Mouse (Mus musculus) heart, embryonic 10.5 days (tissue): ENCODE data around the gene Capzb. TPM values are rescaled to one million over a fixed set of nuclear protein-coding genes. Genes with fewer than 3 reads are reported as not detected.

Source experiments
- DNase-seq: peaks from one replicate; pipeline ENCODE4 v3.0.0-alpha.2; 2017; ENCODE audit warnings: low spot score
- H3K27ac ChIP-seq: fragments of 300-500 bp; sonication (generic); 2 replicates; pipeline ENCODE4 v1.5.1; 2016; ENCODE audit warnings: mild to moderate bottlenecking
- H3K27me3 ChIP-seq: fragments of 300-500 bp; sonication (generic); 2 replicates; pipeline ENCODE4 v1.6.1; 2016; ENCODE audit warnings: mild to moderate bottlenecking; ENCODE audit not compliant: poor library complexity, insufficient read depth, severe bottlenecking
- H3K36me3 ChIP-seq: fragments of 300-500 bp; sonication (generic); 2 replicates; pipeline ENCODE4 v1.6.1; 2016; ENCODE audit warnings: mild to moderate bottlenecking, moderate library complexity
- H3K4me1 ChIP-seq: fragments of 300-500 bp; sonication (generic); 2 replicates; pipeline ENCODE4 v1.6.1; 2016; ENCODE audit warnings: mild to moderate bottlenecking
- H3K4me3 ChIP-seq: fragments of 300-500 bp; sonication (generic); 2 replicates; pipeline ENCODE4 v1.5.1; 2016; ENCODE audit warnings: mild to moderate bottlenecking, moderate library complexity
- H3K9me3 ChIP-seq: fragments of 300-500 bp; sonication (generic); 2 replicates; pipeline ENCODE4 v1.6.1; 2016; ENCODE audit warnings: mild to moderate bottlenecking, moderate library complexity
- WGBS: fragments of 180-500 bp; shearing (Covaris S2); methylation state at CpG from one replicate; pipeline ENCODE4 v1.1.7; 2016; 5-methylcytosine and 5-hydroxymethylcytosine counted together
- polyA plus RNA-seq: library from polyadenylated mRNA; unstranded; fragments of >200 nt; fragmentation: Nextera tagmentation; extraction: Ambion mirVana; gene quantifications from 2 replicates; pipeline ENCODE4 v1.2.1, GENCODE M21; 2016

The Capzb gene
- polyA plus RNA-seq, 1 experiment from 2014 or later = 452 TPM

GRCm38 (mm10) chr4:139298671-139299366, 106.1 kb downstream of the Capzb start:
- no peak overlapping the region for H3K27ac ChIP-seq
- no peaks in the 10 kb centered on the region for H3K9me3 ChIP-seq
- peaks cover 6% of the 10 kb centered on the region; the same call in 1 of the 2 replicates for H3K4me1 ChIP-seq
- H3K27me3 ChIP-seq = no peaks in the 10 kb centered on the region
- DNase-seq = no peak
- H3K4me3 ChIP-seq = no peak overlapping the region
- peaks cover 21% of the 10 kb centered on the region for H3K36me3 ChIP-seq
- 81% methylated on average over 12 of the region's 12 CpGs for WGBS

- H3K4me3 ChIP-seq = no peak overlapping the region
- H3K9me3 ChIP-seq = no peaks in the 10 kb centered on the region
- WGBS = 91% methylated on average over 8 of the region's 8 CpGs
- DNase-seq = no peak
- H3K27me3 ChIP-seq = no peaks in the 10 kb centered on the region
- peaks cover 10% of the 10 kb centered on the region; the same call in 1 of the 2 replicates for H3K4me1 ChIP-seq
- peaks cover 27% of the 10 kb centered on the region for H3K36me3 ChIP-seq
- H3K27ac ChIP-seq = no peak overlapping the region
These were observed 109.1 kb downstream of the Capzb start for GRCm38 (mm10) chr4:139301780-139302179.

- no peak for DNase-seq
- H3K27me3 ChIP-seq = no peaks in the 10 kb centered on the region
- H3K36me3 ChIP-seq = peaks cover 27% of the 10 kb centered on the region
- no peaks in the 10 kb centered on the region for H3K9me3 ChIP-seq
- 52% methylated on average over 5 of the region's 5 CpGs for WGBS
- no peak overlapping the region for H3K27ac ChIP-seq
- H3K4me3 ChIP-seq = no peak overlapping the region
- 0 out of 2 replicates have a peak, but pooled peaks cover 8% of the 10 kb centered on the region for H3K4me1 ChIP-seq
These were observed 109.5 kb downstream of the Capzb start for GRCm38 (mm10) chr4:139302241-139302640.

DNA sequence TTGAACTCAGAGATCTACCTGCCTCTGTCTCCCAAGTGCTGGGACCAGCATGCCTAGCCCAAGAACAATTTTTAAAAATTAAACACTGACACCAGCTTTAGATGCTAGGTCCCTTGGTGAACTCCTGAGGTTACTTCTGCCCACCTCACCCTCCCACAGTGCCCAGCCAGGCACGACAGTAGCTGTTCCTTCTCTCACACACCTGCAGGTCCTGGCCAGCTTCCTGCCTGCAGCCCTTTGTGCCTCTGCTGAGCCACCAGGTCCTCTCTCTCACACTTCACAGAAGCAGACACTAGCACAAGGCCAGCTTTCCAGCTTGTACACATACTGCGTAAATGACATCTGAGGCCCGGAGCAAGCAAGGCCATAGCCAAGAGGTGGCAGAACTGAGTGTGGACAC, 112.8 kb downstream of the Capzb start:
- Histone ChIP-seq H3K27ac (no peak overlapping the region), H3K36me3 (peaks cover 17% of the 10 kb centered on the region), H3K9me3 (no peaks in the 10 kb centered on the region), H3K4me1 (peaks cover 16% of the 10 kb centered on the region), H3K27me3 (peaks cover 10% of the 10 kb centered on the region; the same call in 1 of the 2 replicates), H3K4me3 (no peak overlapping the region)
- WGBS = 88% methylated on average over 3 of the region's 3 CpGs
- DNase-seq = no peak

- Histone ChIP-seq H3K36me3 (peaks cover 6% of the 10 kb centered on the region; the same call in 1 of the 2 replicates), H3K27ac (no peak overlapping the region), H3K4me3 (no peak overlapping the region), H3K9me3 (no peaks in the 10 kb centered on the region), H3K4me1 (peaks cover 32% of the 10 kb centered on the region), H3K27me3 (peaks cover 15% of the 10 kb centered on the region; the same call in 1 of the 2 replicates)
- WGBS = 79% methylated on average over 5 of the region's 5 CpGs
- DNase-seq = no peak
These were observed 115.2 kb downstream of the Capzb start for GRCm38 (mm10) chr4:139307916-139308315.

DNA sequence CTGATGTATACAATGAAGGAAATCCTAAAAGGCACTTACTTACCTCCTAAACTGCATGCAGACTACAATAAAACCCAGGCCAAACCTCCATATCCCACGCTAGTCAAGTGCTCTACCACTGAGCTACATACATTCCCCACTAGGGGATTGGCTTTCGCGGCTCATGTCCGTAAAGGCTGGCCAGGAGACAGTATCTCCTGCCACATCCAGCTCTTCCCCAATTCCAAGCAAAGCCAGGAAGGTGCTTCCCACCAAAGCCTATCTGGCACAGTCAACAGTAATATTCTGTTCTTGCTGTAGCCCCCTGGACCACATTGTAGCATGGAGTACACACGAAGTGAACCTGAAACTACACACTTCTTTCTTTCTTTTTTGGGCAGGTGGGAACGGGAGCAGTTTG, 117.0 kb downstream of the Capzb start:
- no peak for DNase-seq
- Histone ChIP-seq H3K36me3 (peaks cover 13% of the 10 kb centered on the region), H3K27me3 (peaks cover 15% of the 10 kb centered on the region; the same call in 1 of the 2 replicates), H3K4me3 (peak overlapping the region; percentile 87), H3K4me1 (peaks cover 32% of the 10 kb centered on the region), H3K27ac (peak overlapping the region; percentile 91; the same call in 1 of the 2 replicates), H3K9me3 (no peaks in the 10 kb centered on the region)
- WGBS = 17% methylated on average over 6 of the region's 6 CpGs

DNA sequence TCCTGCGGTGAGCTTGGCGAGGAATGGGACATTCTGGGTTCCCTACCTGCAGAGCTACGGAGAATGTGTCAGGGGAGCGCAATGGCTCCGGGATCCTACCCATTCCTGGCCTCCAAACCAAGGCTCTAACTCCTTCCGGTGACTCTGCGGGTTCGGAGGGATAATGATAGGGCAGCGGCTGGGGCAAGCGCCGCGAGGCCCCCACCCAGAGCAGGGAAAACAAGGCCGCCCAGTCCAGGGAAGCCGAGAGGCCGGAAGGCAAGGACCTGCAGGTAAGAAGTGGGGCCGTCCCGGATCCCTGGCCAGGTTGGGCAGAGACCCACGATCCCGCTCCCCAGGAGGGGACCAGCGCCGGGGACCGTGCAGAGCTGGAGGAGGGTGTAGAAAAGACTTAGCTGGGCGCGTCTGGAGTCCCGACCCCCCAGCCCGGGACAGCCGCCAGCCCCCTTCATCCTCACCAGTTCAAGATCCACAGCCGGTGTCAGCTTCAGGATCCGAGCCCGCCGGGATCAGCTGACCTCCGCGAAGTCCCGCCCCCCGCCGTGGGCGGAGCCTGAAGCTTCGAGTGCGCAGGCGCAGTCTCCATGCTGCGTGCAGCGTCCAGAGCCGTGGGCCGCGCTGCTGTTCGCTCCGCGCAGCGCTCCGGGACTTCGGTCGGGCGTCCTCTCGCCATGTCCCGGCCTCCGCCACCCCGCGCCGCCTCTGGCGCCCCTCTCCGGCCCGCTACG, 117.6 kb downstream of the Capzb start, which contains the start of the genes Pqlc2 and Akr7a5:
Gene Pqlc2, minus strand, starts transcription at position 538 of the 728 bp plus-strand sequence.
Gene Akr7a5, plus strand, starts transcription at position 574 of the 728 bp plus-strand sequence.
- no peaks in the 10 kb centered on the region for H3K9me3 ChIP-seq
- peak within 1 kb of the TSS; percentile 87 for H3K4me3 ChIP-seq
- DNase-seq = peak; percentile 96
- H3K36me3 ChIP-seq = peaks cover 13% of the 10 kb centered on the region
- H3K4me1 ChIP-seq = peaks cover 32% of the 10 kb centered on the region
- peak within 1 kb of the TSS; percentile 91 for H3K27ac ChIP-seq
- peaks cover 15% of the 10 kb centered on the region; the same call in 1 of the 2 replicates for H3K27me3 ChIP-seq
- WGBS = under 1% methylated on average over 63 of the region's 63 CpGs

DNA sequence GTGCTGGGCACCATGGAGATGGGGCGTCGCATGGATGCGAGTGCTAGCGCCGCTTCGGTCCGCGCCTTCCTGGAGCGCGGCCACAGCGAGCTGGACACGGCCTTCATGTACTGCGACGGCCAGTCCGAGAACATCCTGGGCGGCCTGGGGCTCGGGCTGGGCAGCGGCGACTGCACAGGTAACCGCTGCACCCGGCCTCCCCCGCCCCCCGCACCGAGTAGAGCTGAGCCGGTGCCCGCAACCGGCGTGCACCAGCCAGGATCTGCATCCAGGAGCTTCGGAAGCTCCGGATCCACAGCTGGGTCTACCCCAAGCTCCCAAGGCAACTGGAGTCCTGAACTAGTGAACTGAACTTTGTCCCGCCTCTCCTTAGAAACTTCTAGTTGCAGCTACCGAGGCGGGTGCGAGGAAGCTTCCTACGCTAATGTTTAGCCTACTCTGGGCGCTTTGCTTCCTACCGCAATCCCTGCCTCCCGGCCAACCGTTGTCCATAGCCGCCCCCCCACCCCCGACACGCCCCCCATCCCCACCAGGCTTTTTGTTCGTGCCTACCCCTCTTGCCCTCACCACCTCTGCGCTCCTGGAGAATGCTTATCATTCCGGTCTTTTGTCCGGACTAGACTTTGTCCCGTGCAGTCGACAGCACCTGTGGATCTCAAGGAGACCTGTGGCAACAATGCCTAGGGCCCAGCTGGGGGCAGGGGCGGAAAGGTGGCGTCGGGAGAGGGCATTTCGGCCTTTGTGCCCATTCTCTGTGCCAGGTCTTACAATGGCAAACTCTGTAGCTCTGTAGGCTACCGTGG, 118.4 kb downstream of the Capzb start:
- Histone ChIP-seq H3K9me3 (no peaks in the 10 kb centered on the region), H3K4me3 (peak overlapping the region; percentile 87), H3K27ac (peak overlapping the region; percentile 91), H3K36me3 (peaks cover 18% of the 10 kb centered on the region), H3K27me3 (peaks cover 15% of the 10 kb centered on the region; the same call in 1 of the 2 replicates), H3K4me1 (peaks cover 26% of the 10 kb centered on the region)
- WGBS = 1% methylated on average over 53 of the region's 53 CpGs
- no peak for DNase-seq

DNA sequence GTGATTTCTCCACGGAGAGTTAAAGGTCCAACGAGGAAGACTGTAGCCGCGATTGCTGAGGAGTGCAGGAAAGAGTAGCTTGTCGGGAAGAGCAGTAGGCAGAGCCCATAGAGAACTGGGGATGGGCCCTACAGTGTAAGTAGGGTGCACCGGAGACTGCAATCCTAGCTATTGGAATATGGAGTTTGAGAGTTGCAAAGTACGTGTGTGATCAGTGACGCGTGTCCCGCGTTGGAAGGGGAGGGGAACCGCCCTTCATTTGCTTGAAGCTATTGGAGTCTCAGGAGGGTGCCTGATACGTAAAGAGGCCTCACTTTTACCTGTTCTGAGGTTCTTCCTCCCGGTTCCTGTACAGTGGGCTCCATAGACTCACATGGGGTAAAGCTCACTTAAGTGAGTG, 119.0 kb downstream of the Capzb start:
- H3K27me3 ChIP-seq = peaks cover 15% of the 10 kb centered on the region; the same call in 1 of the 2 replicates
- DNase-seq = no peak
- 29% methylated on average over 14 of the region's 14 CpGs for WGBS
- H3K4me1 ChIP-seq = peaks cover 24% of the 10 kb centered on the region
- H3K9me3 ChIP-seq = no peaks in the 10 kb centered on the region
- H3K27ac ChIP-seq = 0 out of 2 replicates have a peak overlapping the region, but pooled peaks have one; percentile 91
- peaks cover 21% of the 10 kb centered on the region for H3K36me3 ChIP-seq
- H3K4me3 ChIP-seq = peak overlapping the region; percentile 87

DNA sequence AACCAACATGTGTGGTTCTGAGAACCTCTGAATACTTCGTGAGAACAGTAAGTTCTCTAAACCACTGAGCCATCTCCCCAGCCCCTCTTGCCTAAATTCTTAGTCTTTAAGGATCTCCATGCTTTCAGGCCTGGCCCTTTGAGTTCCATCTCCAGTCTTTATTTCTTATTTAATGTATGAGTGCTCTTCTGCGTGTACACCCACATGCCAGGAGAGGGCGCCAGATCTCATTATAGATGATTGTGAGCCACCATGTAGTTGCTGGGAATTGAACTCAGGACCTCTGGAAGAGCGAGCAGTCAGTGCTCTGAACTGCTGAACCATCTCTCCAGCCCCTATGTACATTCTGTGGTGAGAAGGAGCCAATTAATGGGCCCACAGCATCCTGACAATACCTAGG, 119.9 kb downstream of the Capzb start:
- peaks cover 29% of the 10 kb centered on the region for H3K36me3 ChIP-seq
- DNase-seq = no peak
- no peak overlapping the region for H3K4me3 ChIP-seq
- no peaks in the 10 kb centered on the region for H3K9me3 ChIP-seq
- WGBS = 46% methylated on average over 4 of the region's 4 CpGs
- H3K27ac ChIP-seq = no peak overlapping the region
- peaks cover 15% of the 10 kb centered on the region; the same call in 1 of the 2 replicates for H3K27me3 ChIP-seq
- H3K4me1 ChIP-seq = peaks cover 24% of the 10 kb centered on the region

DNA sequence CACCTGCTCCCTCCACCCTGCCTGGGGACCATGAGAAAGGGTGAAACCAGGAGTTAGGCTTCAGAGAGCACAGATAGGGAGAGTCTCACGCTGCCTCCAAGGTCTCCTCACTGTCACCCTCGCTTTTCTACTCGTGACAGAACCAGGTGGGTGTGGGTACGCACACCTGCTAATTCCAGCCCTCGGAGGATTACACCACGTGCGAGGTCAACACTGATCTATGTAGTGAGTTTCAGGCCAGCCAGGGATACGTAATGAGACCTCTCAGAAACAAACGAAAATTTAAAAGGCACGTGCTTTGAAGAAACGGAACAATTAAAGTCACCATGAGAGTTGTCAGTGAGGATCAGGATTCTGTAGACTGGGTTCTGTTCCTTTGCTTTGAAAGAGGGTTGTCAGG, 125.8 kb downstream of the Capzb start:
- Histone ChIP-seq H3K9me3 (no peaks in the 10 kb centered on the region), H3K36me3 (peaks cover 43% of the 10 kb centered on the region), H3K27me3 (no peaks in the 10 kb centered on the region), H3K4me1 (no peaks in the 10 kb centered on the region), H3K27ac (no peak overlapping the region), H3K4me3 (no peak overlapping the region)
- 90% methylated on average over 11 of the region's 11 CpGs for WGBS
- no peak for DNase-seq

DNA sequence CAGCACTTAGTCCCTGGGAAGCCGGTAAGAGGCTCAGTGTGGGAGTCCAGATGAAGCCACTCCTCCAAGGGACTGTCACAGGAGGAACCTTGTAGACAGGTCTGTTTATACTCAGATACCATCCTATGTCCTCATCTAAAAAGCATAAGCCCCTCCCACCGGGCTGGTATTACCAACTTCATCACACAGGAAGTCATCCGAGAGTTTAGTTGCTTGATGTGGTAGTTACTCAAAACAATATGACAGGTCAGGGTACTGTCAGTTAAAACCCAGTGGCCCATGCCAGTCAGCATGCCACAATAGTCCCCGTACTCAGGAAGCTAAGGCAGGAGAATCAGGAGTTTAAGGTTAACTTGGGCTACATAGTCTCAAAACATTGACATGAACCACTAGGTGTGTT, 127.0 kb downstream of the Capzb start:
- DNase-seq = no peak
- H3K36me3 ChIP-seq = peaks cover 35% of the 10 kb centered on the region
- 78% methylated on average over 4 of the region's 4 CpGs for WGBS
- no peak overlapping the region for H3K27ac ChIP-seq
- no peak overlapping the region for H3K4me3 ChIP-seq
- no peaks in the 10 kb centered on the region for H3K27me3 ChIP-seq
- no peaks in the 10 kb centered on the region for H3K4me1 ChIP-seq
- H3K9me3 ChIP-seq = no peaks in the 10 kb centered on the region
